Mouse (Mus musculus) cerebellum, adult 2 months (tissue): Measurements from ENCODE around the gene Igfbp6.

Source experiments
- CTCF ChIP-seq: fragments of 200-500 bp; IDR thresholded peaks from 2 replicates; pipeline ENCODE4 v1.5.1; 2011; ENCODE audit warnings: low read depth, mild to moderate bottlenecking, control low read depth, low read length, moderate library complexity, borderline replicate concordance; ENCODE audit not compliant: insufficient read depth
- POLR2A ChIP-seq: fragments of 200-500 bp; IDR thresholded peaks from 2 replicates; pipeline ENCODE4 v1.6.1; 2011; ENCODE audit warnings: low read length, control low read depth, borderline replicate concordance; ENCODE audit not compliant: insufficient read depth

DNA sequence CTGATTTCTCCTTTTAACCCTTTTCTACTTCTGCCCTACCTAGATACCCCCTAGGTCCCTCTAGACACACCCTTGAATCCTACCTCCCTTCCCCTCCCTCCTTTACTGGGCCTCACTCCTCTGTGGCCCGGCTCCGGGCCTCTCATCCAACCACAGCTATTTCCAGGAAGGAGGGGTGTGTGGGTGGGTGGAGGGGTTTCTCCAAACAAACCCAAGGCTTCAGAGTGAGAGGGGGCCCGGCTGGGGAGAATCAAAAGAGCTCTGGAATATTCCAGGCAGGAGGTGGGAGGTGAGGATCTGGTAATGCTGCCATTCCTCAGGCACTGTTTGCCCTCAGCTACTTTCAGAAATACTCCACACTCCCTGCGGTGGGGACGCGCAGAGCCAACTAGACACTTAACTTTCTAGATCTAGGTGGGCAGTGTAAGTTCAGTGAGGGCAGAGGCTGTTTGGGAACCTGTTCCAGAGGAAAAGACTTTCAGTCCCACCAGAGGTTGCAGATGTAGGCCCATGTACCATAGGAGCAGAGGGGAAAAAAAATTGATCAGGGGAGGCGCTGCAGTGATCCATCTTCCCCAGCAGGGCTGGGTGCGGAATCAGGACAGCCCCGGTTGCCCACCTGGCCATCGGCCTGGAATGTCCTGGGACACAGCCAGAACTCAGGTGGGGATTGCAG, 43.0 kb upstream of the Igfbp6 start:
- TF ChIP-seq POLR2A (no peak), CTCF (no peak)
